Mouse (Mus musculus): ENCODE results near the gene Ccdc106.

The Ccdc106 gene

GRCm38 (mm10) chr7:5015118-5016001 lies 5.0 kb upstream of the Ccdc106 start, which contains the start of gene Gm44973:
Gene Gm44973 (plus strand): TSS chr7:5015496.
- under 1% methylated on average over 75 of the region's 76 CpGs for WGBS

GRCm38 (mm10) chr7:5016057-5016456 lies 4.3 kb upstream of the Ccdc106 start:
- 45% methylated on average over 3 of the region's 3 CpGs for WGBS

- 99% methylated on average over 2 of the region's 2 CpGs for WGBS
These were observed 3.4 kb upstream of the Ccdc106 start for GRCm38 (mm10) chr7:5016920-5017319.

- WGBS, result 94% methylated on average over 16 of the region's 16 CpGs
These were observed 3.0 kb upstream of the Ccdc106 start for GRCm38 (mm10) chr7:5017352-5017751.

- 97% methylated on average over 21 of the region's 21 CpGs for WGBS
These were observed 2.4 kb upstream of the Ccdc106 start for GRCm38 (mm10) chr7:5017931-5018330.

- 17% methylated on average over 8 of the region's 8 CpGs for WGBS
These were observed 777 bp upstream of the Ccdc106 start for GRCm38 (mm10) chr7:5019576-5019975.

GRCm38 (mm10) chr7:5020685-5021084 lies 332 bp downstream of the Ccdc106 start:
- 0% methylated on average over 15 of the region's 15 CpGs for WGBS

GRCm38 (mm10) chr7:5021197-5021596 lies 844 bp downstream of the Ccdc106 start:
- 41% methylated on average over 5 of the region's 5 CpGs for WGBS

- 96% methylated on average over 22 of the region's 22 CpGs for WGBS
These were observed 9.2 kb downstream of the Ccdc106 start for GRCm38 (mm10) chr7:5029543-5029942.

- 95% methylated on average over 21 of the region's 21 CpGs for WGBS
These were observed 9.6 kb downstream of the Ccdc106 start for GRCm38 (mm10) chr7:5029946-5030345.

GRCm38 (mm10) chr7:5030554-5031275 lies 10.4 kb downstream of the Ccdc106 start:
- WGBS, result 90% methylated on average over 63 of the region's 63 CpGs

GRCm38 (mm10) chr7:5031496-5031895 lies 11.1 kb downstream of the Ccdc106 start:
- 84% methylated on average over 46 of the region's 46 CpGs for WGBS

- 86% methylated on average over 3 of the region's 3 CpGs for WGBS
These were observed 13.5 kb downstream of the Ccdc106 start, which contains the start of gene 4632433K11Rik for GRCm38 (mm10) chr7:5033818-5034217. Gene 4632433K11Rik (plus strand): TSS chr7:5034118.

GRCm38 (mm10) chr7:5035628-5036027 lies 15.3 kb downstream of the Ccdc106 start:
- WGBS, result 98% methylated on average over 17 of the region's 17 CpGs

GRCm38 (mm10) chr7:5036136-5036535 lies 15.8 kb downstream of the Ccdc106 start:
- 93% methylated on average over 9 of the region's 9 CpGs for WGBS

GRCm38 (mm10) chr7:5037026-5037425 lies 16.7 kb downstream of the Ccdc106 start:
- WGBS, result 91% methylated on average over 7 of the region's 7 CpGs

- 67% methylated on average over 8 of the region's 8 CpGs for WGBS
These were observed 17.1 kb downstream of the Ccdc106 start for GRCm38 (mm10) chr7:5037467-5037866.

- WGBS, result under 1% methylated on average over 48 of the region's 48 CpGs
These were observed 17.9 kb downstream of the Ccdc106 start, which contains the start of gene Zfp784 for GRCm38 (mm10) chr7:5038109-5038732. Gene Zfp784 (minus strand): TSS chr7:5038446.

- WGBS, result 22% methylated on average over 5 of the region's 5 CpGs
These were observed 18.6 kb downstream of the Ccdc106 start for GRCm38 (mm10) chr7:5038940-5039339.

GRCm38 (mm10) chr7:5044981-5045380 lies 24.6 kb downstream of the Ccdc106 start:
- 75% methylated on average over 2 of the region's 2 CpGs for WGBS

- WGBS, result 63% methylated on average over 2 of the region's 2 CpGs
These were observed 25.8 kb downstream of the Ccdc106 start for GRCm38 (mm10) chr7:5046112-5046511.

- 28% methylated on average over 2 of the region's 2 CpGs for WGBS
These were observed 27.0 kb downstream of the Ccdc106 start for GRCm38 (mm10) chr7:5047313-5047712.
